Mouse (Mus musculus): ENCODE data around the gene Ehd1.
A peak's percentile ranks its signal among the peaks of the same experiment; 100 is the strongest.

The Ehd1 gene

DNA sequence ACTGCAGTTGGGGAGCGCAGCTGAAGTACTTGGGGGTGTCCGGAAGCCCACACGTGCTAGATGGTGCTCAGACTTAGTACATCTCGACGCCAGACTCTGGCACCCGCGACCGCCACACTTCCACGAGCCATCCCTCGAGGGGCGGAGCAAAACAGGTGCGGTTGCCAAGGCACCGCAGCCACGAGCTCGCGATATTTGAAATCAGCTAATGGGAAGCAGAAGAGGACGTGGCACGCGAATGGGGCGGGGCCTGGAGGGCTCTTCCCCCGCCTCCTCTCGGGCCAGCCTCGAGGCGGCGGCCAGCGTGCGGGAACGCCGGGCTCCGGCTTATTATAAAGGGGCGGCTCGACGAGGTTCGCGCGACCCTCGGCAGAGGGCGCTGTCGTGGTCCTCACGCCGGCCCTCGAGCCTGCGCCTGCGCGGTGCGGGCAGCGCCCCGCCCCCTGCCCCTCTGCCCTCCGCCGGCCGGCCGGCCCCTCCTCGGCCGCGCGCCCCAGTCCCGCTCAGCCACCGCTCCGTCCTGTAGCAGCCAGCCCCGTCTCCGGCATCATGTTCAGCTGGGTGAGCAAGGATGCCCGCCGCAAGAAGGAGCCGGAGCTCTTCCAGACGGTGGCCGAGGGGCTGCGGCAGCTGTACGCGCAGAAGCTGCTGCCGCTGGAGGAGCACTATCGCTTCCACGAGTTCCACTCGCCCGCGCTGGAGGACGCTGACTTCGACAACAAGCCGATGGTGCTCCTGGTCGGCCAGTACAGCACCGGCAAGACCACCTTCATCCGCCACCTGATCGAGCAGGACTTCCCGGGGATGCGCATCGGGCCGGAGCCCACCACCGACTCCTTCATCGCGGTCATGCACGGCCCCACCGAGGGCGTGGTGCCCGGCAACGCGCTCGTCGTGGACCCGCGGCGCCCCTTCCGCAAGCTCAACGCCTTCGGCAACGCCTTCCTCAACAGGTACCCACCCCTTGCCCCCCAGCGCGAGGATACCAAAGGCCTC, at the start of gene Ehd1:
Gene Ehd1 (plus strand): TSS at position 300 of the 996 bp plus-strand sequence.
- DNase-seq (ENCODE audit: low read depth, low spot score), result peak; percentile 98

DNA sequence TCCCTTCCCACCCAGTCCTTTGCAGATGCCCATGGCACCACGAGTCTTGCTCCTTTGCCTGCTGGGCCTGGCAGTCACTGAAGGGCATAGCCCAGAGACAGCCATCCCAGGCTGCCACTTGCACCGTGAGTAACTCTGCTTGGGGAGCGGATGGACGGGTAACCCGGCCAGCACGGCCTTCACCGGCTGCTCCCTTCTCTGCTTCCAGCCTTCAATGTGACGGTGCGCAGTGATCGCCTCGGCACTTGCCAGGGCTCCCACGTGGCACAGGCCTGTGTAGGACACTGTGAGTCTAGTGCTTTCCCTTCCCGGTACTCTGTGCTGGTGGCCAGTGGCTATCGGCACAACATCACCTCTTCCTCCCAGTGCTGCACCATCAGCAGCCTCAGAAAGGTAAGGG, 49.8 kb upstream of the Ehd1 start:
- no peak for DNase-seq (ENCODE audit: low read depth, low spot score)

DNA sequence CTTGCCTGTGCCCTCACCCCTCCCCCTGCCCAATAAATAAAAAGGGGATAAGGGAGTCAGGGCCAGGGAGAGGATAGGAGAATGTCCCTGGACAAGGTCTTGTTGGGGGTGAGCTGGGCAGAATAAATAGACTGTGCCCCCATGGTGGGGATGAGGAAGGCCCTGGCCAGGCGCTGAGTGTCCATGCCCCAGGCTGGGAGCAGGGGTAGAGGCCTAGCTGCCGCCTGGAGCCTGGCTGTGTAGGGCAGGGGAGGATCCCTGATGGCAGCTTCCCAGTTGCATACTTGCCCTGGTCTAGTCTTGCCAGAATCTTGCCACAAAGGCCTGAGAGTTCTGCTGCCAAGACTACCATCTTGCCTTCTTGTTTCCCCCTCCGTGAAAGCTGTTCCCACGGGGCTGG, 48.7 kb upstream of the Ehd1 start:
- no peak for DNase-seq (ENCODE audit: low read depth, low spot score)

DNA sequence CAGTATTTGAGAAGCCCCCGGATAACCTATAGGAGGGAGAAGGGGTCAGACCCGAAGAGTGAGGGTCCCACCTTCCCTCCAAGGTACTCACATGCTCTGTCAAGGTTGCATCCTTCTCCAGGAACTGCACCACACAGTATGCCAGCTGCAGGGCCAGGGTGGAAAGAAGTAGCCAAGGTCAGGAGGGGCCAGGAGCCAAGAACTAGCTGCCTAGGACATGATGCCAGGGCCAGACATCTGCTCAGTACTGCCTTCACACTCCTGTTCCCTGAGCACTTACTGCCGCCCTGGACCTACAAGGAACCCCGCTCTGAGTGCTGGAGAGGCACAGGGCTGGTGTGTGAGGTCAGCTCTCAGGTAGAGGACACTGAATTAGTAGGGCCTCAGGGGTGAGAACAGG, 46.1 kb upstream of the Ehd1 start:
- DNase-seq (ENCODE audit: low read depth, low spot score), result no peak

DNA sequence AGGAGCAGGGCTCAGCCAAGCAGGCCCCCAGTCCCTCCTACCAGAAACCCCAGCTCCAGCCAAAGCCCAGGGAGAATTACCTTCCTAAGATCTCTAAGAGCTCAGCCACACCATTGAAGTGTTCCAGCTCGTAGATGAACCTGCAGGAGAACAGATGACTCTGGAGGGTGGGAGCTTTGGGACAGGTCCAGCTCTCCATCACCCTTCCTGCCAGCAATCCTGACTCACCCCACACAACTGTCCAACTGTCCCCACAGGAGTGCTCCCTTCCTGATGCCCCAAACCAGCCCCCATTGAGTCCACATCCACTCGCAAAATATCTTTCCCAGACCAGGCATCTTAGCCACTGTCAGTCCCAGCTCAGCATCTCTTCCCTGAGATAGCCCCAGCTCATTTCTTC, 45.5 kb upstream of the Ehd1 start:
- DNase-seq (ENCODE audit: low read depth, low spot score), result no peak

DNA sequence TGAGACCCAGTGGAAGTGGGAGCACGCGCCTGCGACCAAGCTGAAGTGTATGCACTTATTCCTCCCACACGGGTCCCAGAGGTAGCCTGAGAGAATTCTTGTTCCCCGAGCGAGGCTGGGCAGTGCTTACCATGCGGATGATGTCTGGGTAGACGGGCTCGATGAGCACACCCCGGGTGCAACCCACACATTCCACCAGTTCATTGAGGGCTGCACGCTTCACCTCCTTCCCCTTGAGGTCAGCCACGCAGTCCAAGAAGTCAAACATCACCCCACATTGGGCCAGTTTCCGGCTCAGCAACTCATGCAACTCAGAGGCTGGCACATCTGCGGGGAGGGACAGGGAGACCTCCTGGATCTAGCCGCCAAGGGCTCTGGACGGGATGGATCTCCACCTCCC, 42.9 kb upstream of the Ehd1 start:
- DNase-seq (ENCODE audit: low read depth, low spot score), result no peak

DNA sequence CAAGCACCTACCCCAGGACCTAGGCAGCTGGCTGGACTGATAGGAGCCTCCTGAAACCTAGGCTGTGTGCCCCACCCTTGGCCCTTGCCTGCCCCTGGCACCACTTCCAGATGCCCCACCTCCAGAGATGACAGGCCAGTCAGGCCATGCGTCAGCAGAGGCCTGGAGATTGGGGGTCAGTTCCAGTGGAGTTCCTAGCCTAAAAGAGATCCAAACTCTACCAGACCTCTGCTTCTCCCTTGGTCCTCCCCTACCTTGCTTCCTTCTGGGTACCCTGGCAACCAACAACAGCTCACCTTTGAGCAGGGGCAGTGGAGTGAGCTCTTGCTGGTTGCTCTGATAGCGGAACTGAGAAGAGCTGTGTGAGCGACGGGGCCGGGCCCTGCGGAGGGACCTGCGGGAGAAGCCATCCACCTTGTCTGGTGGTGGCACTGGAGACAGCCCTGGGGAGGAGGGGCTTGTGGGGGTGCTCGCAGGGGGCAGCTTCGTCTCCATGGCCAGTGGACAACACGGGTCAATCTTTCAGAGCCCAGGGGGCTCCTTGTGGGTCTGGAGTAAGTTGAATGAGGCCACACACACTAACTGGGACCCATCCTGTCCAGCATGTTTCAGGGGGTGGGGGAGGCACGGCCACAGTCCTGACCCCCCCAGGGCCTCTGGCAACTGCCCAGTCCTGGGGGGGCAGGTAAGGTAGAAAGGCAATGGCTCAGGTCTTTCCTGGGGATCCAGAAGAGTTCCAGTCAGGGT, 42.0 kb upstream of the Ehd1 start:
- DNase-seq (ENCODE audit: low read depth, low spot score), result no peak

DNA sequence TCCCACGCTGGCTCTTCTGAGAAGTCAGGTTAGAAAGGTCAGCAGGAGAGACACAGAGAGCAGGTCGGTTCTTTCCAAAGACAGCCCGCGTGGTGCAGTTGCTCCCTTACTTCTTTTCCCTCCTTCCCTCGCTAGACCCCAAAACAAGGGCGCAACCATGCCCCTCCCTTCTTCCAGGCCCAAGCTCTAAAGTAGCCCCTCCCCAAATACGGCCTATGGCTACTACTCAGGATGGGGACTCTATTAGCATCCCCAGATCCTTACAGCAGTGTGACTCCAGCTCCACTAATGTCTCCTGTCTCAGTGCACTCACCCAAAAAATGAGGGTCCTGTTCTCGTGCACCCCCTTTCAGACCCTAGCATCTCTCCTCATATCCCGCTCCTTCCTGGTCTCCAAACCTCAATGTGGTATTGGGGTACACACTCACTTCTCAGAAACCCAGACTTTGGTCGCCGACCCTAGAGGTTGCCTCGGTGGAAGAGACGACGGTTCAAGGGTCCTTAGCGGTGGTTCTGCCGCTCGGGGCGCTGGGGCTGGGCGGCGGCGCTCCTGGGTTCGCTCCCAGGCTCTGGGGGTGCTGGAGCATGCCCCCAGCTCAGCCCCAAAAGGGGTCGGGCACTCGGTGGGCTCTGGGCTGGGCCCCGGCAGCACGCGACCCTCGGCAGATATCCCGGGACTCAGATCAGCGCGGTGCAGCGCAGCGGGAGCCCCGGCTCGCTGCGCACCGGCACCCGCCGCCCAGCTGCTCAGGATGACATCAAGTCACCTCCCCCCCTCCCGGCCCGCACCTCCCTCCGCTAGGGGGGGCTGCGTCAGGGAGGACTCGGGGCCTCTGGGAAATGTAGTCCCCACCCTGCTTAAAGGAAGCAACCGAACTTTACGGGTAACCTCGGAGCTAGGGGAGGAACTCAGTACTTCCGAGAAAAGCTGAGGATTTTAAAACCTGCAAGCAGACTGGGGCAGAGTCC, 41.2 kb upstream of the Ehd1 start, which contains the start of gene Ppp2r5b:
Gene Ppp2r5b (minus strand): TSS at position 789 of the 969 bp plus-strand sequence.
- peak; percentile 94 for DNase-seq (ENCODE audit: low read depth, low spot score)

DNA sequence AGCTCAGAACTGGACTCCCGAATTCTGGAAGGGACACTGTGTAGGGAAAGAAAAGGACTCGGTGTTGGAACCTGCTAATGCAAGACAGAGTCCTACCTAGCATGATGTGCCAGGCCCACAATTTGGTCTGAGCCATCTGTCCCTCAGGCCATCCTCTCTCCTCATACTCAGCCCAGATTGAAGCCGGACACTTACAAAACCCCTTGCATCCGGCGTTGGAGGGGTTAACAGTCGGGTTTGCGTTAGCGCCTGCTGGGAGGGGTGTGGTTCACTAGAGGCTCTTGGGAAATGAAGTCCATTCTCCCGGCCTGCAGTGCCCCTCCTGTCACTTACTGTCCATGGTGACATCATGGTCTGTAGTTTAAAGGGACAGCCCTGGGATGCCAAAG, 40.5 kb upstream of the Ehd1 start:
- peak; percentile 86 for DNase-seq (ENCODE audit: low read depth, low spot score)

DNA sequence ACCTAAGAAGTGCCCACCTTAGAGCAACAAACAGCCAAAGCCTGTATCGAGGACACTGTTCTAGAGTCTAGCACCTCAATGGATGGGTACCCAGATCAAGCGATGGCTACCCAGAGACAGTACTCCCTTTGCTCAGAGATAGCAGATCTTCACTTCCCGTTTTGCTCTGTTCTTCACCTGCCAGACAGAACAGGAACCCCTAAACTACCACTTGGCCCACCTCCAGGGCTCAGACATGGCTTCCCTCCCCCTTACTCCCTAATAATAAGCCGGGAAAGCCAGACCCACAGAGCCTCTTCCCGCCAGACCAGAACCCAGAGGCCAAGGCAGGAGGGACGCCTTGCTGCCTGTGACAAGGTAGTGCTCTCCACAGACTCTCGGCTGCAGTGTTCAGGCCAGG, 39.7 kb upstream of the Ehd1 start:
- no peak for DNase-seq (ENCODE audit: low read depth, low spot score)

DNA sequence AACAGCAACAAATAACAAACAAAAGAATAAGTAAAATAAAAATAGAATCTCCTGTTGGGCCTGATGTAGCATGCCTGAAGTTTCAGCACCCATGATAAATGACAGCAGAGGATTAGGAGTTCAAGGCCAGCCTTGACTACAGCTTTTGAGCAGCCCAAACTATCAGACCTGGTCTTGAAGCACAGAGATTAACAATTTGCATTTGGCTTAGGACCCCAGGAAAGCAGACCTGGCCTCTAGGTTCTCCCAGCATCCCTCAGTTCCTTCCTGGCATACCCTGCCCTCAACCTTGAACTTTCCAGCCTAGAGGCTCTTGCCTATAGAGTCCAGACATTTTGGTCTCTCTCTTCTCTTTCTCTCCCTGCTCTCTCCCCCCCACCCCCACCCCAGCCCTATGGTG, 37.8 kb upstream of the Ehd1 start:
- no peak for DNase-seq (ENCODE audit: low read depth, low spot score)

DNA sequence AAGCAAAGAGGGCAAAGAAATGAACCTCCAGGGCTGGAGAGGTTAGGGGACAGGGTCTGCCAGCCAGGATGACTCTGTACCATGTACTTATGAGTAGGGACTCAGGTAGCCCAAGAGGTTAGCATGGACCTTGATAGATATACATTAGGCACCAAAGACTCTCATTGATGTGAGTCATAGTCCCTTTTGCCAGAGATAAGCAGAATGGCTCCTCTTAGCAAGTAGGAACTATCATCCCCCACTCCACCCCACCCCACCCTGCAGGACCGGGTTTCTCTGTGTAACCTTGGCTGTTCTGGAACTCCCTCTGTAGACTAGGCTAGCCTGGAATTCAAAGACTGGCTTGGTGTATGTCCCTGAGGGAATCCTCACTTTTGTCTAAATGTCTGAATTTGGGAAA, 36.4 kb upstream of the Ehd1 start:
- DNase-seq (ENCODE audit: low read depth, low spot score), result no peak

DNA sequence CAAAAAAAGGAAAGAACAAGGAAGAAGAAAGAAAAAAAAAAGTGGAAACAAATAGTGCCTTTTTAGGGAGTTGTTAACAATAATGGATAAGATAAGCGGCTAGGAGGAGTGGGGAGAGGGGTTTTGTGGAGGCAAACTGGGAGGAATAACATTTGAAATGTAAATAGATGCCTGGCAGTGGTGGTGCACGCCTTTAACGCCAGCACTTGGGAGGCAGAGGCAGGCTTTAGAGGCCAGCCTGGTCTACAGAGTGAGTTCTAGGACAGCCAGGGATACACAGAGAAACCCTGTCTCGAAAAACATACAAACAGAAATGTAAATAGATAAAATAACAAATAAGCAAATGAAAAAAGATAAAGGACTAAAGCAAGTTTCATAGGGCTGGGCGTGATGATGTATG, 35.8 kb upstream of the Ehd1 start:
- DNase-seq (ENCODE audit: low read depth, low spot score), result no peak

DNA sequence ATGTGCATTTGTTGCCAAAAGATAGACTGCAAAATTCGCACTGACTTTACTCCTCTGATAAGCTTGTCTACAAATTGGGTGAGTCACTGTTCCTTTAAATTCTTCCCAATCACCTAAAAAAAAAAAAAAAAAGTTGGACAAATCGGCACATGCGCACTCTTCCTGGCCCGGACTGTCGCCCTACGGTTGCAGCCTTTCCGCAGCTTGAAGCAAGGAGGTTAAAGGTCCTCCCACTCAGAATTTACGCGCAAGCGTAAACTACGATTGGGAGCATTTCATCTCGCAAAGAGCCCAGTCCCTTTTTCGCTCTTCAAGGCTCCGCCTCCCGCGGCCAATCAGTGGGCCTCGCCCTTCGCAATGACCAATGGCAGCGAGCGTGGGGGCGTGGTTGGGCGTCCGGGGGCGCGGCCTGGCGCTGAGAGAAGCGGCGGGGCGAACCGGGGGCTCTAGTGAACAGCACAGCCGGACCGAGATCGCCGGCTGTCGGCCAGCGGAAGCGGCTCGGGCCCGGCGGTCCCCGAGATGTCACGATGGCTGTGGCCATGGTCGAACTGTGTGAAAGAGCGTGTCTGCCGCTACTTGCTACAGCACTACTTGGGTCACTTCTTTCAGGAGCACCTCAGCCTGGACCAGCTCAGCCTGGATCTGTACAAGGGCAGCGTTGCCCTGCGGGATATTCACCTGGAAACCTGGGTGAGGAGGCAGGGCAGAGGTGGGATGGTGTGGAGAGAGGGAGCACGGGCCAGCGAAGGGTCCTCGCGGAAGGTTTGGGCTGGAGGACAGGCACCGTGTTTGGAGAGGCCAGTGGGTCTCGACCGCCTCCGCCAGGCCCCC, 35.0 kb upstream of the Ehd1 start, which contains the start of gene Atg2a:
Gene Atg2a (plus strand): TSS at position 395 of the 834 bp plus-strand sequence.
- peak; percentile 99 for DNase-seq (ENCODE audit: low read depth, low spot score)

DNA sequence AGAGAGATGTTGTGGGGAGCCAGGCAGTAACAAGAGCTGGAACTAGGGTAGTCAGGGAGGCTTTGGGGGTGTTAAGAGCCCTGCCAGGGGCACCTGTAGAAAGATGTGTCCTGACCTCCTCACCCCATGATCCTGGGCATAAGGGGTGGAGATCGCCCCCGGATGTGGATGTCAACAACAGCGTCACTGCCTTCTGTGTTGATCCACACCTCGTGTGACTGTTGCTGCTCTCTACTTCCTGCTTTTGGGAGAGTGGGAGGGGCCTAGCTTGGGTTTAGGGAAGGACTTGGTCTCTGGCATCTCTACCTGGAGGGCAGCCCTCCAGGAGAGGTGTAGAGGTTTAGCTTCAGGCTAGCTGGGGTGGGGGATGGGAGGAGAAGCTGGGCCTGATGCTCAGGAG, 34.2 kb upstream of the Ehd1 start:
- DNase-seq (ENCODE audit: low read depth, low spot score), result peak; percentile 90

DNA sequence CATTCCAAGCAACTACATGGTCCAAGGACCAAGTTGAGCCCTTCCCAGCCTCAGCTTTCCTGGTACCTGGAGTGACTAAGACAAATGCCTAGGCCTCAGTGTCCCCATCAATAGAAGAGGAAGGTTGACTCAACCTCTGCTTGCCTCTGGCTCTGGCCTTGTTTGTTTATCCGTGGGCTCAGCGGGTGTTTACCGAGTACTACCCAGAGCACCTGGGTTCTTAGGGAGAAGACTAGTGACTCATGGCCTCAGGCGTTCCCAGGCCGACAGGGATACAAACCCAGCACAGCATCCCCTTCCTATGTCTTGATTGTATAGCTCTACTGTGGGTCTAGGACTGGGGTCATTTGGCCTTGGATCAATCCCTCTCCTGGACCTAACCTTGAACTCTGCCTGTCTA, 33.3 kb upstream of the Ehd1 start:
- DNase-seq (ENCODE audit: low read depth, low spot score), result no peak

DNA sequence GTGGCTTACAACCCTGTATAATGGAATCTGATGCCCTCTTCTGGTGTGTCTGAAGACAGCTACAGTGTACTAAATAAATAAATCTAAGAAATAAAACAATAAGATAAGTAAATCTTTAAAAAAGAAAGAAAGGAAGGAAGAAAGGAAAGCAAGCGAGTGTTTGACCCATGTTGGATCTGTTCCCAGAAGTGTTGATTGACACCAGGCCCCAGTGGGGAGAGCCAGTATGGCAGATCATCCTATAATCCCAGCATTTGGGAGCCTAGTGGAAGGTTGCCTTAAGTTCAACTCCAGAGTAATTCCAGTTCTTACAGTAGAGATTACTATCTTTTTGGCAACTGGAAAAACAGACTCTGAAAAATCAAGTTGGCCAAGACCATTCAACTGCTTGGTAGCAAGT, 30.7 kb upstream of the Ehd1 start:
- no peak for DNase-seq (ENCODE audit: low read depth, low spot score)

DNA sequence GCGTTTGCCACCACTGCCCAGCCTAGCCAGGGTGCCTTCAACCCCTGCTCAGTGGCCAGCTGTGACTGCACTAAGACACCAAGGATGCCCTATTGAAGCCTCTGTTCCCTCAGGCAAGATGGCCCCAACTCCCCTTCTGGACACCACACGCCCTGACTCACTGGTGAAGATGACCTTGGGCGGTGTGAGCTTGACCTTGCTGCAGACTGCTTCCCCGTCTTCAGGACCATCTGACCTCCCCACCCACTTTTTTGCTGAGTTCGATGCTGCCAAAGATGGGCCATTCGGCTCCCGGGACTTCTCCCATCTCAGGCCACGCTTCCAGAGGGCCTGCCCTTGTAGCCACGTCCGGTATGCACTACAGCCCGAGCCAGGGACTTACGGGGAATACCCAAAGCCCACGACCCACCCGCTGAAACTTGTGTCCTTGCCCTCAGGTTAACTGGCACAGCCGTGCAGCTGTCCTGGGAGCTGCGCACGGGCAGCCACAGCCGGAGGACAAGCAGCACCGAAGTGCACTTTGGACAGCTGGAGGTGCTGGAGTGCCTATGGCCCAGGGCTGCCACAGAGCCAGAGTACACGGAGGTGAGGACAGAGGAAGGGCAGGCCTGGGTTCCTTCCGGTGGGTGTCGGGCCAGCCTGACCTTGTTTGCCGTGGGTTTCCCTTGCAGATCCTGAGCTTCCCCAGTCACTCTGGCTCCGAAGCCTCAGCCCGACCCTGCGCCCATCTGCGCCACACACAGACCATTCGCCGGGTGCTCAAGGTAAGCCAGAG, 28.8 kb upstream of the Ehd1 start:
- DNase-seq (ENCODE audit: low read depth, low spot score), result no peak

DNA sequence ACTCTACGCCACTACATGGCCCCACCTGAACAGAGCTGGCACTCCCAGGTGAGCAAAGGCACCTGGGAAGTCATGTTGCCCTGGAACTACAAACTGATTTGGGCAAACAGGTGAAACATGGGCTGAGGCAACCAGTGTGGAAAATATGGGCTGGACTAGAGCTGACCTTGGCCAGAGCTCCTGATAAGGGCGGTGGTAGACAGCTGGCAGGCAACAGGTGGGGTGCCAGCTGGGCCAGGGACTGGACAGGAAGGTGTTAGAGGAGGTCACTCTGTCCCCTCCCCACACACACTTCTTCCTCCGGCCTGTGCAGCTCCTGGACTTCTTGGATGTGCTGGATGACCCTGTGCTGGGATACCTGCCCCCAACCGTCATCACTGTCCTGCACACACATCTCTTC, 23.5 kb upstream of the Ehd1 start:
- no peak for DNase-seq (ENCODE audit: low read depth, low spot score)

DNA sequence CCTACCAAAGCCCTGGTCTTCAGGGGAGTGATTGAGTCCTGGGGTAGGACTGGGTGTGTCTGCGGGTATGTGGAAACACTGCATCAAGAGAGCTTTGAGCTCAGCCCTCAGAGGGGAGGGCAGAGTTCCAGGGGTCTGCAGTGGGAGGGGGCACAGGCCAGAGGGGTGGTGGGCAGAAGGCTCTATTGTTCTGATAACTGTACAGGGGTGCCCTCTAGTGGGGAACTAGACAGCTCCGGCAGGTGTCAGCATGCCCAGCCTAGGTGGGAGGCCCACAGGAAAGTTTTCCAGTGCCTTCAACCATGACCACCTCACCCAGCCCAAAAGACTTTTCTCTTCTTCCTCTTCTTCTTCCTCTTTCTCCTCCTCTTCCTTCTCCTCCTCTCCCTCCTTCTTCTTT, 16.1 kb upstream of the Ehd1 start:
- peak; percentile 38 for DNase-seq (ENCODE audit: low read depth, low spot score)

Measured in CD4-positive helper T cell, adult 2 months (primary cell).